Mouse (Mus musculus) MEL (cell line): ENCODE measurements around the gene Gosr2.

ENCODE experiments used
- BHLHE40 ChIP-seq: IDR thresholded peaks from 2 replicates; pipeline ENCODE4 v1.6.1; 2012; ENCODE audit warnings: low read depth, mild to moderate bottlenecking, inconsistent platforms, low read length, improper control_type of control experiment, borderline replicate concordance
- CHD1 ChIP-seq: IDR thresholded peaks from 2 replicates; pipeline ENCODE4 v1.6.1; 2012; ENCODE audit warnings: low read depth, mild to moderate bottlenecking, inconsistent platforms, low read length, improper control_type of control experiment
- CHD2 ChIP-seq: IDR thresholded peaks from 2 replicates; pipeline ENCODE4 v1.6.1; 2011; ENCODE audit warnings: low read length, improper control_type of control experiment
- CTCF ChIP-seq, 3 experiments: IDR thresholded peaks in 2 of 3; conservative IDR thresholded peaks in 1 of 3; 2 replicates each; pipeline ENCODE4 v1.5.1; 2011 to 2012; ENCODE audit warnings: low read length in 3 of 3, low read depth in 2 of 3, mild to moderate bottlenecking in 2 of 3, improper control_type of control experiment in 1 of 3, inconsistent platforms in 1 of 3, mixed read lengths in 1 of 3, moderate library complexity in 1 of 3; ENCODE audit not compliant: control insufficient read depth in 1 of 3, insufficient read depth in 1 of 3, poor library complexity in 1 of 3, severe bottlenecking in 1 of 3
- JUND ChIP-seq: IDR thresholded peaks from 2 replicates; pipeline ENCODE4 v1.6.1; 2011; ENCODE audit warnings: low read depth, mild to moderate bottlenecking, improper control_type of control experiment, low read length
- POLR2A ChIP-seq, 2 experiments: IDR thresholded peaks; 2 replicates each; pipeline ENCODE4 v1.6.1; 2011 to 2012; ENCODE audit warnings: low read length in 2 of 2, mild to moderate bottlenecking in 2 of 2, control low read depth in 1 of 2, improper control_type of control experiment in 1 of 2, low read depth in 1 of 2, moderate library complexity in 1 of 2; ENCODE audit not compliant: control insufficient read depth in 1 of 2, insufficient read depth in 1 of 2, poor library complexity in 1 of 2
- POLR2AphosphoS2 ChIP-seq: IDR thresholded peaks from 2 replicates; pipeline ENCODE4 v1.6.1; 2011; ENCODE audit warnings: low read length, improper control_type of control experiment
- TAL1 ChIP-seq: IDR thresholded peaks from 2 replicates; pipeline ENCODE4 v1.6.1; 2012; ENCODE audit warnings: mild to moderate bottlenecking, inconsistent platforms, low read length, moderate library complexity, mixed read lengths
- USF1 ChIP-seq: IDR thresholded peaks from 2 replicates; pipeline ENCODE4 v1.6.1; 2014; ENCODE audit warnings: low read depth, mild to moderate bottlenecking, inconsistent platforms, low read length, improper control_type of control experiment, moderate library complexity
- ZNF384 ChIP-seq: IDR thresholded peaks from 2 replicates; pipeline ENCODE4 v1.6.1; 2012; ENCODE audit warnings: low read depth, mild to moderate bottlenecking, inconsistent platforms, low read length, improper control_type of control experiment

DNA sequence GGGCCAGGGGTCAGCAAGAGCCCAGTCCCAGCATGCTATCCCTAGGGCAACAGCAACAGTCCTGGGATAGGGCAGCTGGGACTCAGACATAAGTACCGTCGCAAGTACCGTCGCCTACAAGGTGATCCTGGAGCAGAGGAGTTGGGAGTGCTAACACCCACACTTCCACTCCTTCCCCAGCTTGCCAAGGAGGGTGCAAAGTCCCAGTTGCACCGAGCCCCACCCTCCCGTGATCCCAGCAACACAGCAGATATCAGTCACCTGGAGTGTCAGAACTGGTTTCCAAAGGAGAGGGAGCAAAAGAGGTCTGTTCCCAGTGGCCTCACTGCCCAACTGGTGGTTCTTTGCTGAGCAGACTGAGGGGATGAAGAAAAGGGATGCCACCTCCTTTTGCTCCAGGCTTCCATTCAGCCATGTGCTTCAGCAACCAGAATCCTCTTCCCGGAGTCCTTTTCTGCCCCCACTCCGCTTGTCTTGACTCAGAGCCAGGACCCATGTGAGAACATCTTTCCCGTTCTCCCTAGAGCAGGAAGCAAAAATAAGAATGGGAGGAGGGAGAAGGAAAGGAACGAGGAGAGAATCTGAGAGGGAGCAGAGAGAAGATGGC lies 44.2 kb downstream of the Gosr2 start:
- TF ChIP-seq POLR2A (IDR thresholded peaks at IDR 0.05; ENCODE audit: control insufficient read depth in 1 of 2, insufficient read depth in 1 of 2, low read depth in 1 of 2, low read length in 2 of 2, poor library complexity in 1 of 2) (no peak), BHLHE40 (no peak), TAL1 (no peak), CTCF (IDR thresholded peaks at IDR 0.05 in 2 of 3, conservative IDR thresholded peaks at IDR 0.05 in 1 of 3; ENCODE audit: control insufficient read depth in 1 of 3, insufficient read depth in 1 of 3, low read depth in 2 of 3, low read length in 3 of 3, poor library complexity in 1 of 3, severe bottlenecking in 1 of 3) (no peak), ZNF384 (no peak), JUND (no peak), USF1 (no peak), CHD1 (no peak), POLR2AphosphoS2 (no peak), CHD2 (no peak)
